Mouse (Mus musculus) macrophage (primary cell): ENCODE results near the gene Fbn1. TPM values are rescaled to one million over a fixed set of nuclear protein-coding genes. Genes with fewer than 3 reads are reported as not detected.

Experiments used
- H3K27ac ChIP-seq: fragments of 350-480 bp; formaldehyde crosslinking; 2 replicates; pipeline ENCODE4 v1.9.0; 2021
- H3K36me3 ChIP-seq: fragments of 350-480 bp; formaldehyde crosslinking; 2 replicates; pipeline ENCODE4 v1.9.0; 2021; ENCODE audit errors: inconsistent target
- H3K4me3 ChIP-seq: fragments of 350-480 bp; formaldehyde crosslinking; 2 replicates; pipeline ENCODE4 v1.9.0; 2021; ENCODE audit errors: inconsistent target
- H3K79me2 ChIP-seq: fragments of 350-480 bp; formaldehyde crosslinking; 2 replicates; pipeline ENCODE4 v1.9.0; 2021; ENCODE audit errors: inconsistent target
- WGBS: methylation state at CpG from one replicate; pipeline ENCODE4 v1.1.7; 2026; ENCODE audit warnings: inconsistent platforms; ENCODE audit not compliant: missing documents; 5-methylcytosine and 5-hydroxymethylcytosine counted together
- polyA plus RNA-seq: library from polyadenylated mRNA; stranded (reverse); fragments of 250-400 nt; gene quantifications from 3 replicates; pipeline ENCODE4 v1.2.4, GENCODE M21; 2018; ENCODE audit warnings: inconsistent platforms

Fbn1 gene
- polyA plus RNA-seq, 1 experiment from 2014 or later, result 0.04 TPM

DNA sequence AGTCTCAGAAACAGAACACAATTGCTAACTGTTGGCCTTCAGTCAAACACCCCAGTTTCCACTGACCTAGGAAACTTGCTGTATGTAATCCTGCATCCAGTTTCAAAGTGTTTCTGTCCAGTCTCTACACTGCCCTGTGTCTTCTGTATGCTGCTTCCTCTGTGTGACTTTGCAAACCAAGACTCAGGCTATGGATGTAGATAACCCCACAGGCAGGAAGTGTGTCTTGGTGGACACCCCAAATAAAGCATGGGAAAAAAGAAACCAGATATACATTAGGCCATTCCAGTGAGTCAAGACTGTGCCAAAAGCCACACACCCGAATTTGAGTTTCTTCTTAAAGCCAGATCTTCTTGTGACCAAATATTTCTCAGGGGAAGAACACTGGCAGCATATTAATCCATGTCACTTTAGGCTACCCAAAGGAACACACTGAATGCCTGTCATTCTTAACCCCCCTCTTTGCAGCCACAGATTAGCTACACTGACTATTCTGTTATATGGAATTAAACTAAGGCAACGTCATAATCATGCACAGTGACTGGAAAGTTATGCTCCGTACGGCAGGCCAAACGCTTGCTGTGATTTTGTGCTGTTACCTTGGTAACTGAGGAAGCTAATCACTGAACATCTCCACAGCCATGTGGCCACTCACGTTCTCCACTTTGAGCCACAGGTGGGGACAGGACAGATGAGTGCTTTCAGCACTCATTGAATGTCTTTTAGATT lies 55.3 kb downstream of the Fbn1 start:
- Histone ChIP-seq H3K79me2 (no peaks in the 10 kb centered on the region), H3K27ac (no peak overlapping the region), H3K36me3 (no peaks in the 10 kb centered on the region), H3K4me3 (no peak overlapping the region)
- WGBS, result 55% methylated on average over 6 of the region's 6 CpGs

DNA sequence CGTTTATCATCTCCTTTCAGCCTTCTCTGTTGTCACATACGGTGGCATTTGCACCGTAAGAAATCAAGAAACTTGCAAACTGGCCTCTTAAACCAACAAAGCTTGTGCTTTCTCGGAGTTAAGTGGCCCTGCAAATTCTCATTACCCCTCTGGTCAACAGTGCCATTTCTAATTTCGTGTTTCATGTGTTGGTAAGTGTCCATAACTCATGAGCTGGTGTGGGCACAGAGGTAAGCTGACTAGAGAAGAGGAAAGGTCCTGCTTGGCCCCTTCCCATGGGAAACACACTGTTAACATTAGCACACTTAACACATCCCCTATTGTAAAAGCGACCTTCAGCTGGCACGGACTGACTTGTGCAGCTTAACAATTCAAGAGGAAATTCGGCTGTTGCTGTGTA lies 58.4 kb downstream of the Fbn1 start:
- no peak overlapping the region for H3K27ac ChIP-seq
- H3K4me3 ChIP-seq, result no peak overlapping the region
- WGBS, result 83% methylated on average over 8 of the region's 8 CpGs
- no peaks in the 10 kb centered on the region for H3K79me2 ChIP-seq
- H3K36me3 ChIP-seq, result no peaks in the 10 kb centered on the region

DNA sequence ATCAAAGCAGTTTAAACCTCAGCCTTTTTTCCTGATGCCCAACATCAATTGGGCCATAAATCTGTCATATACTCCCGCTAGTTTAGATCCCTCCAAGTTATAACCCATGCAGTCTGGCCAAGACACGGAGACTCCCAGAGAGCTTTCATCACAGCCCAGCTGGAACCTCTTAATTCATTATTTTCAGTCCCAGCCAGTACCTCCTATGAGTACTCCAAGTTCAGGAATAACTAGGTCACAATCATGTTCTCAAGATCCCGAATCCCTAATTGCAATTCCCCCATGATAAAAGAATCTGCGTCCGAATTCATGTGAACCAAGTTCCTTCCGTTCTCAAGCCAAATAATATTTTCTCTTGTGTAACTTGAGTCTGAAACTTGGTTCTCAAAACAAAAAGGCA lies 58.9 kb downstream of the Fbn1 start:
- WGBS, result 86% methylated on average over 6 of the region's 6 CpGs
- no peak overlapping the region for H3K27ac ChIP-seq
- no peaks in the 10 kb centered on the region for H3K79me2 ChIP-seq
- no peak overlapping the region for H3K4me3 ChIP-seq
- no peaks in the 10 kb centered on the region for H3K36me3 ChIP-seq

DNA sequence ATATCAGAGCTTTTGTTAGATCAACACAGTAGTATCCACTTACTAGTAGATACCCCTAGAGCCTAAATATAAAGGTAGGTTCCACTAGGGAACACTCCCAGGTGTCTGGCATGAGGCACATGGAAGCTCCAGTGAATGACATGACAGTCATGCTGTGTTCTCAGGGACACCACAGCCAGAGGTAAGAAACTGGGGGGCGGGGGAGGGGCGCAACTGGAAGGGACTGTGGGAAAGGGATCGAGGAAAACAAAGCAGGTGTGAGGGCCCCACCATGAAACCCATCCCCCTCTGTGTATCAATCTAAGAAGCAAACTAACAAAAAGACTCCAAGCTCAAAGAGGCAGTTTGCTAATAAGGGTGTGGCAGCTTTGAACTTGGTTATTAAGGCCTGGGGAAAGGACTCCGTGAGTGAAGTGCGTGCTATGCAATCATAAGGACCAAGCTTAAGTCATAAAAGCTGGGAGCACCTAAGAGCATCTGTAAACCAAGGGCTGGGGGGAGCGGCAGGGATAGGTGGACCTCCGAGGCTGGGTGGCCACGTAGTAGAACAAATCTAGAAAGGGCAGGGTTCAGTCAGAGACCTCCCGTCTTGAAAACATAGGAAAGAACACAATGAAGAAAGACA lies 60.4 kb downstream of the Fbn1 start:
- 91% methylated on average over 7 of the region's 9 CpGs for WGBS
- Histone ChIP-seq H3K79me2 (no peaks in the 10 kb centered on the region), H3K27ac (no peak overlapping the region), H3K36me3 (no peaks in the 10 kb centered on the region), H3K4me3 (no peak overlapping the region)

DNA sequence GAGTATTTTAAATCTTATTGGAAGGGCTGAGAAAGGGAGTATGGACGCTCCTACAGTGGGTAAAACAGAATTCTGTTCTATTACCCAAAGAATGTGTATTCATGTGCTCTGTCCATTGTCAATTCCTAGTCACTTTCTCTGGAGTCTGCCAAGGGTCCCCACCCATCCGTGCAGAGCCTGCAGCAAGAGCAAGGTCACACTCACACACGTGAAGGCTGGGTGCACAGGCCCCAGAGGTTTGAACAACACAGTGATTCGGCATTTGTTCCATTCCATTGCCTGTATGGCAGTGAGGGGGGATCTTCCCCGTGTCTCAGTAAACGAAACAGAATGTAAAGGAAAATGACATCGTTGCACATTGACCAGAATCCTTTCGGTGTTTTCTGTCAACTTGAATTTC lies 69.4 kb downstream of the Fbn1 start:
- H3K4me3 ChIP-seq, result no peak overlapping the region
- H3K79me2 ChIP-seq, result no peaks in the 10 kb centered on the region
- no peak overlapping the region for H3K27ac ChIP-seq
- H3K36me3 ChIP-seq, result no peaks in the 10 kb centered on the region
- 84% methylated on average over 8 of the region's 8 CpGs for WGBS

DNA sequence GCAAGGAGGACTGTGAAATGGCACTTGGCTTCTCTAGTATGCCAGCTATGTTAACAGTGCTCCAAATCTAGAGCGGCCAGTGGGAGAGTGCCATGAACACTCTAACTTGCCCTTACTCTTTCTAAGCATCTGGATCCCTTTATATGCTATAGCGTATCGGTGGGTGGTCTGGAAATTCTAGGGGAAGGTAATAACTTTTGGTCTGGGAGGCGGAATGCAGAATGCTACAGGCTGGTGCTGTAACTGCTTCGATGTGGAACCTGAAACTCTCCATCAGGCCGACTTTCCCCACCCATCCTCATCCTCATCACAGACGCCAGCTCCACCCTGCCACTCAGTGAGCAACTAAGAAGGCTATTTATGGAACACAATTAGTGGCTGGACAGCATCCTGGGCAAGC lies 71.6 kb downstream of the Fbn1 start:
- WGBS, result 91% methylated on average over 7 of the region's 7 CpGs
- Histone ChIP-seq H3K27ac (no peak overlapping the region), H3K4me3 (no peak overlapping the region), H3K36me3 (no peaks in the 10 kb centered on the region), H3K79me2 (no peaks in the 10 kb centered on the region)

DNA sequence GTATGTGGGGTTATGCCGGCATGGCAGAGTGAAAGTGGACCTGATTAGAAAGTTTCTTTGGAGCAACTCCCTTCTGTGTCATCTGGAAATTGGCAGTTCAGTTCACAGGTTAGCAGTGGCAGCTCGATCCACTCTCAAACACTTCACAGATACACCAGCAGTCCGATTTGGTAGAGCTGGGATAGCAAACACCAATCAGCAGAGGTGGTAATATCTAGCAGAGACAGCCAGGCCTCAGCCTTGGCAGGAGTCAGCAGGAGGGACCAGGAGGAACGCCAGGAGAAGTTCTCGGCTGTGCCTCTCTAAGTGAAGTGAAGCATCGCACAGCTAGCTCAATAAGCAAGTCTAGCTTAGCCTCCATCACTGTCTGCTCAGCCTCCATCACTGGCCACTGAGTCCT lies 74.3 kb downstream of the Fbn1 start:
- Histone ChIP-seq H3K27ac (no peak overlapping the region), H3K79me2 (no peaks in the 10 kb centered on the region), H3K4me3 (no peak overlapping the region), H3K36me3 (no peaks in the 10 kb centered on the region)
- WGBS, result 92% methylated on average over 6 of the region's 6 CpGs

DNA sequence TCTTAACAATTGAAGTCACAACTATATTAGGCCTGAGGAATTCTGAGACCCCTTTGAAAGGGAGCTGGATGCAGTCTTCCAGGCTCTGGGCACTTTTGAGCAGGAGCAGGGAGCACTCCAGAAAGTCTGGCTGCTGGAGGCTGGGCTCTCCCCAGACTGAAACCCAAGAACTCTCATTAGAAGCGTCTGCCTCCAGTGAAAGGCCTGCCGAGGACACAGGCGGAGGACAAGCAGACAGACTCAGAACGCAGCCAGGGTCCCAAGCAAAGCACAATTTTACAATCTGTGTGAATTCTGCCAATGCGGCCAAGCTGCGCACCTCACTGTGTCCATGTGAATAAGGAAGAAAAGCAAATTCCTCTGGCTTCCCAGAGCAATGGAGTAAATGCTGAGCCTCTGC lies 76.3 kb downstream of the Fbn1 start:
- no peak overlapping the region for H3K27ac ChIP-seq
- WGBS, result 94% methylated on average over 6 of the region's 6 CpGs
- no peaks in the 10 kb centered on the region for H3K79me2 ChIP-seq
- H3K4me3 ChIP-seq, result no peak overlapping the region
- H3K36me3 ChIP-seq, result no peaks in the 10 kb centered on the region

DNA sequence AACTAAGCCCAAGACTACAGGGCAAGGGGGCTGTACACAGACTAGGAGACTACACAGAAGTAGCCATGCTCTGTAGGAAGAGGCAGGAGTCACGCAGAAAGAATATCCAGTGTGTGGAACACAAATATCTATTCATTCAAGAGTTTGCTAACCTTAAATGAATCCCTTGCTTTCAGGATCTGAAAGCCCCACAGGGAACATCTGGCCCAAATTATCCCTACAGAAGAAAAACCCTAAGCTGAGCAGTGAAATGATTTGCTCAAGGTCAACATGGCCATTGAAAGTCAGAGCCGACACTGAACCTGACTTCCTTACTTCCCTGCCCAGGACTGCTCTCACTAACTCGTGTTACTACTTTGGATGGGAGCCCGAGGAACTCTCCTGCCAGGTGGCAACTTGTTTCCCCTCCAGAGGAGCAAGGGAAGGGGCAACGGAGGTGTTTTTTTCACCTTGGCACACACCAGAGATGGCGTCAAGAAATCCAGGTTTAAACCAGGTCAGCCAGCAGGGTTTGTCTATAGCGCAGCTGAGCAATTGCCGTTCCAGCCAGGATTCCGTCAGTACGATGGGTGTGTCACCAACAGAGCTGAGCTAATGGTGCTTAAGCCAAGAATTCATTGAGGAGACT lies 78.9 kb downstream of the Fbn1 start:
- Histone ChIP-seq H3K27ac (no peak overlapping the region), H3K36me3 (no peaks in the 10 kb centered on the region), H3K4me3 (no peak overlapping the region), H3K79me2 (no peaks in the 10 kb centered on the region)
- WGBS, result 87% methylated on average over 10 of the region's 10 CpGs

DNA sequence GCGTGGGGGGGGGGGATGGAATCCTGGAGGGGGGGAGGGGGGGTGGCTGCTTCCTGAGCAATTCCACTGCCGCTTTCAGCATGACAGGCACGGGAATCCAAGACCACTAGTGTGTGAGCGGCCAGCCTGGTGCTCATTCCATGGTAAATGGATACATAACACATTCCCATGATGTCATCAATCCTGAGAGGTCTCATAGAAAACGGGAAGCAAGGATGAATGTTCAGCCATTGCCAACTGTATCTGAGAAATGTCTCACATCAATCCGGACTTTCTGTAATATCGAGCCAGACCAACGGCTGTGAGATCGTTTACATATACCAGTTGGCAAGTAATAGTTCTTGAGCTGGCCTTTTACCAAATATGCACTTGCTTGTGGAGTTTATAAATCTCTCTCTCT lies 87.2 kb downstream of the Fbn1 start:
- Histone ChIP-seq H3K79me2 (no peaks in the 10 kb centered on the region), H3K27ac (no peak overlapping the region), H3K36me3 (no peaks in the 10 kb centered on the region), H3K4me3 (no peak overlapping the region)
- 93% methylated on average over 9 of the region's 9 CpGs for WGBS

DNA sequence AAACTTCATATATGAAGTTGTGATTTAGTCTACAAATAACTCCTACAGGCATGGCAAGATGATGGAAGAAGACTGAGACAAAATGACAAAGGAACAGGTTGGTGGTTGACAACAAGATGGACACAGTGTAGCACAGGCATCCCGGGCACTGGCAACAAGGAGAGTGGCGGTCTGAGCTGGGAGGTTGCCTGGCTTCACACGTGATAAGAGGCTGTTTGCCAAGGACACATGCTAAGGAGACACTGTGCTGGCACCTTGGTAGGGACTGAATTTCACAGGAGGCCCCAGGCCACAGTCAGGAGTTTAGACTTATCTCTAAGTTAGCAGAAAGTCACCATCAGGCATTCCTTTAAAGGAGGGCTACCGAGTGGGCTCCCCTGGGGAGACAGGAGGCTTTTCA lies 88.1 kb downstream of the Fbn1 start:
- Histone ChIP-seq H3K36me3 (no peaks in the 10 kb centered on the region), H3K4me3 (no peak overlapping the region), H3K79me2 (no peaks in the 10 kb centered on the region), H3K27ac (no peak overlapping the region)
- 95% methylated on average over 4 of the region's 4 CpGs for WGBS

DNA sequence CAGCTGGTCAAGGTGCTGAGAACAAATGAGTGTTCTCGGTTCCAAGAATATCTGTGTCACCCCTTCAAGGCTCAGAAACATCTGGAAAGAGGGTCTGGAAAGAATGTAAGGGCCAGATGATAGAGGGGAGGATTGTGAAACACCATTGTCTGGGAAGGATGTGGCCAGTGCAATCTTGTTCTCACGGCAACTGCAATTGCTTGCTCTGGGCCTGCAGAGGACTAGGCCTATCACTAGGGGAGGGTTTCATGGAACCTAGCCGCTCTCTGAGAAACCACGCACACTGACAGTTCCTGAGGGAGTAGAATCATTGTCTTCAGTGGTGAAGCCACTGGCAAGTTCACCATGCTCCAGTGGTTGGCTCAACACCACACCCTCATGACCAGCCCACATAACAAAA lies 89.2 kb downstream of the Fbn1 start:
- no peaks in the 10 kb centered on the region for H3K36me3 ChIP-seq
- no peaks in the 10 kb centered on the region for H3K79me2 ChIP-seq
- no peak overlapping the region for H3K27ac ChIP-seq
- 30% methylated on average over 4 of the region's 4 CpGs for WGBS
- no peak overlapping the region for H3K4me3 ChIP-seq

DNA sequence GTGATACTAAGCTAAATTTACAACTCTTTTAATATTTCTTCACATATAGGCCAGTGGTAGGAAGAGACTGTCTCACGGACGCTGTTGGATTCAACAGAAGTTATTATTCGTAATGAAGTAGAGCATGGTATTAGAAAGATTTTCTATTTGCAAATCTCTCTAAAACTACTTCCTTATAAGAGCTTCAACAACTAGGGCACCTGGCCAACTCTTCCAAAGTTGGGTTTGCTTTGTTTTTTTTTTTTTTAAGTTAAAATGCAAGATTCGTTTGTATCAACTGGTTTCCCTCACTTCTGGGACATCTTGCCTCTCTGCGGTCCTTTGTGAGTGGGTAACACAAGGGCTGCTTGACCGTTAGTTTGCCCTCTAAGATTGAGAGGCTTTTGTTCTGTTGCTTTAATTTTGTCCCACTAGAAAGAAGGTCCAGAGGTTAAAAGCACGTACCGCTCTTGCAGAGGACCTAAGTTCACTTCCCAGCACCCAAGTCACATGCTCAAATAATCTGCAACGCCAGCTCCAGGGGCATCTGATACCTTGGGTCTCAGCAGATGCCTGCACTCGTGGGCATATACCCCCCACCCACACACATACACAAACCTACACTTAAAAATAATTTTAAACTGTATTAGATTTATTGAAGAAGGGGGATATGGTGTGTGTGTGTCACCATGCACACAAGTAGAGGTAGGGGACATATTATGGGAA lies 91.1 kb downstream of the Fbn1 start:
- WGBS, result 84% methylated on average over 10 of the region's 10 CpGs

DNA sequence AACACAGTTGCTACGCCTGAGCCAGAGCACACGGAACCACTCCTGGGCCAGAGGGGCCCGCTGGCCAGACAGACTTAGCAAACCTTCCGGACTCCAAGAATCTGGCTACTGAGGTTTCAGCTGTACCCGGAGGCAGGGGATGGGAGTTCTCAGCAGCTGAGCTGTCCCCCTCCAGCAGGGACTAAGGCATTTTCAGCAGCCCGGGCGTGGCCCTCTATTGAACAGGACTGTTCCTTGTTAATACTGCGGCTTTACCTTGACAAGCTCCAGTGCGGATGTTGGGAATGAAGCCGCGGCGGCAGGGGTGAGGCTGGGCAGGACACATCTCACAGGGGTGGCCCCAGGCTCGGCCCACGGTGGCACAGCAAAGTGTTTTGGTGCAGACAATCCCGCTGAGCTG lies 95.4 kb downstream of the Fbn1 start:
- H3K27ac ChIP-seq, result no peak overlapping the region
- H3K36me3 ChIP-seq, result no peaks in the 10 kb centered on the region
- no peak overlapping the region for H3K4me3 ChIP-seq
- 95% methylated on average over 15 of the region's 15 CpGs for WGBS
- no peaks in the 10 kb centered on the region for H3K79me2 ChIP-seq

More for the DNA sequence above, 91.1 kb downstream of the Fbn1 start:
- Histone ChIP-seq H3K4me3 (no peak overlapping the region), H3K36me3 (no peaks in the 10 kb centered on the region), H3K79me2 (no peaks in the 10 kb centered on the region), H3K27ac (no peak overlapping the region)

DNA sequence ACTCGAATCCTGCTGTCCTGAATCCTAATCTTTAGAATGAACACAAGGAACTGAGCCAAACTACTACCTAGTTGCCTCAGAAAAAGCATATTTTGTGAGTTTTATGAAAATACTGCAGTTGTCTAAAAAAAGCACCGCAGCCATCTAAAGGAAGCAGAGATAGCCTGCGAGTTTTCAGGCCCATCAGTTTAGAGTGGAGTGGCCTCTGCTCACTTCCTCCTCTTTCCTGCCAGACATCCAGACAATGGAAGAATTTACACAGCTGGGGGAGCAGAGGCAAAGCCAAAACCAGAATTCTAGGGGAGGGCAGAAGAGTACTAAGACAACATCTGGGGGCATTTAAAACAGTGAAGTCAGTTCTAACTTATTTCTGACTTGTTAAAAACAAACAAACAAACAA lies 96.0 kb downstream of the Fbn1 start:
- no peak overlapping the region for H3K4me3 ChIP-seq
- 31% methylated on average over 3 of the region's 3 CpGs for WGBS
- H3K79me2 ChIP-seq, result no peaks in the 10 kb centered on the region
- H3K36me3 ChIP-seq, result no peaks in the 10 kb centered on the region
- H3K27ac ChIP-seq, result no peak overlapping the region
